Mouse (Mus musculus) lung, postnatal 0 days (tissue): ENCODE measurements around the gene Rag1. TPM values are rescaled to one million over a fixed set of nuclear protein-coding genes. Genes with fewer than 3 reads are reported as not detected.

ENCODE experiments used
- ATAC-seq: fragments of 200-750 bp; cut with Nextera tagmentation; 2 replicates; pipeline ENCODE4 v1.8.0; 2017; ENCODE audit warnings: moderate library complexity
- DNase-seq: peaks from one replicate; pipeline ENCODE4 v3.0.0-alpha.2; 2016; ENCODE audit warnings: low spot score
- H3K27ac ChIP-seq: fragments of 300-500 bp; sonication (generic); 2 replicates; pipeline ENCODE4 v1.5.1; 2014; ENCODE audit warnings: antibody characterized with exemption, mild to moderate bottlenecking, low read length, mixed read lengths
- H3K27me3 ChIP-seq: fragments of 300-500 bp; sonication (generic); replicated peaks from 2 replicates; pipeline ENCODE4 v1.6.1; 2014; ENCODE audit warnings: low read length, mixed read lengths; ENCODE audit not compliant: insufficient read depth
- H3K36me3 ChIP-seq: fragments of 300-500 bp; sonication (generic); 2 replicates; pipeline ENCODE4 v1.6.1; 2014; ENCODE audit warnings: low read length, mixed read lengths; ENCODE audit not compliant: insufficient read depth
- H3K4me1 ChIP-seq: fragments of 300-500 bp; sonication (generic); 2 replicates; pipeline ENCODE4 v1.6.1; 2014; ENCODE audit warnings: antibody characterized with exemption, low read depth, low read length, mixed read lengths; ENCODE audit not compliant: insufficient read depth
- H3K4me2 ChIP-seq: fragments of 300-500 bp; sonication (generic); replicated peaks from 2 replicates; pipeline ENCODE4 v1.6.1; 2014; ENCODE audit warnings: low read depth, mild to moderate bottlenecking, low read length, moderate library complexity, mixed read lengths
- H3K4me3 ChIP-seq: fragments of 300-500 bp; sonication (generic); 2 replicates; pipeline ENCODE4 v1.5.1; 2014; ENCODE audit warnings: low read depth, low read length
- H3K9ac ChIP-seq: fragments of 300-500 bp; sonication (generic); replicated peaks from 2 replicates; pipeline ENCODE4 v1.6.1; 2014; ENCODE audit warnings: low read depth, mild to moderate bottlenecking
- H3K9me3 ChIP-seq: fragments of 300-500 bp; sonication (generic); 2 replicates; pipeline ENCODE4 v1.6.1; 2016; ENCODE audit warnings: low read length, mixed read lengths
- CTCF ChIP-seq: IDR thresholded peaks from 2 replicates; pipeline ENCODE4 v1.5.1; 2016; ENCODE audit warnings: antibody characterized with exemption, mild to moderate bottlenecking
- EP300 ChIP-seq: IDR thresholded peaks from 2 replicates; pipeline ENCODE4 v1.6.1; 2016; ENCODE audit warnings: antibody characterized with exemption, mild to moderate bottlenecking, control low read depth
- WGBS: fragments of 180-500 bp; shearing (Covaris S2); extraction: QIAGEN DNeasy Blood & Tissue Kit; methylation state at CpG from one replicate; pipeline ENCODE4 v1.1.7; 2014; 5-methylcytosine and 5-hydroxymethylcytosine counted together
- polyA plus RNA-seq: library from polyadenylated mRNA; unstranded; fragments of >200 nt; fragmentation: Nextera tagmentation; extraction: Ambion mirVana; gene quantifications from 2 replicates; pipeline ENCODE4 v1.2.1, GENCODE M21; 2015

Rag1 gene
- 0.05 and 0.06 TPM in 2 replicates for polyA plus RNA-seq

DNA sequence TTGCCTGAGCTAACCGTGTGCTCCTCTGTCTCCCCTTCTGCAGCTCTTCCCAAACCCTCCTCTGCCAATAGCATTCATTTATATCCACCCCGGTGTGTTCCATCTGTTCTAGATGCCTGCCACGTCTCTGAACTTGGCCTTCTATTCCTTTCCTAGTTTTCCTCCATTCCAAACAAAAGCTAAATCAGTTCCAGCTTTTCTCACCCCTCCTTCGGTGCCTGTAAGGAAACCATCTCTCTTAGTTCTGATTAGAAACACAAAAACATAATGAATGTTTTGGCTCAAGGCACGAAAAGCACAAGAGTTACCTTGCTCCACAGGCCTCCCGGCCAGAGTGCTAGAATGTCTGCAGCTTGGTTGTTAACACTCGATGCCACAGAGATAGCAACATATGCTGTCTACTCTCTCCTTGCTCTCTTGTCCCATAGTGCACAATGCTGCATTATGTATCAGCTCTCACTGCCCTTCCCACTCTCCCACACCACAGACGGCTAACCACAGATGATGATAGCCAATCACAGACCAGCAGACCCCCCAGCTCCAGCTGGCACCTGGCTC is at the start of gene Rag1, which contains the start of gene B230118H07Rik:
Gene Rag1, minus strand, starts transcription at position 388 of the 558 bp plus-strand sequence.
Gene B230118H07Rik, minus strand, starts transcription at position 419 of the 558 bp plus-strand sequence.
- H3K4me2 ChIP-seq, result no peak within 1 kb of the TSS
- no peaks in the 10 kb centered on the region for H3K36me3 ChIP-seq
- DNase-seq (no peak), ATAC-seq (no peak)
- H3K27me3 ChIP-seq, result no peaks in the 10 kb centered on the region
- no peak within 1 kb of the TSS for H3K27ac ChIP-seq
- no peak within 1 kb of the TSS for H3K9ac ChIP-seq
- H3K9me3 ChIP-seq, result no peaks in the 10 kb centered on the region
- 36% methylated on average over 8 of the region's 8 CpGs for WGBS
- TF ChIP-seq EP300 (no peak), CTCF (no peak)
- no peaks in the 10 kb centered on the region for H3K4me1 ChIP-seq
- H3K4me3 ChIP-seq, result no peak within 1 kb of the TSS

GRCm38 (mm10) chr2:101695584-101695983 is 46.3 kb upstream of the Rag1 start:
- WGBS, result 88% methylated on average over 7 of the region's 7 CpGs
- Histone ChIP-seq H3K9me3 (no peaks in the 10 kb centered on the region), H3K4me3 (no peak overlapping the region), H3K27ac (no peak overlapping the region), H3K27me3 (no peaks in the 10 kb centered on the region), H3K4me2 (no peak overlapping the region), H3K36me3 (peaks cover 19% of the 10 kb centered on the region; the same call in 1 of the 2 replicates), H3K4me1 (no peaks in the 10 kb centered on the region), H3K9ac (no peak overlapping the region)
- TF ChIP-seq EP300 (no peak), CTCF (no peak)
- no peak for ATAC-seq
- no peak for DNase-seq

DNA sequence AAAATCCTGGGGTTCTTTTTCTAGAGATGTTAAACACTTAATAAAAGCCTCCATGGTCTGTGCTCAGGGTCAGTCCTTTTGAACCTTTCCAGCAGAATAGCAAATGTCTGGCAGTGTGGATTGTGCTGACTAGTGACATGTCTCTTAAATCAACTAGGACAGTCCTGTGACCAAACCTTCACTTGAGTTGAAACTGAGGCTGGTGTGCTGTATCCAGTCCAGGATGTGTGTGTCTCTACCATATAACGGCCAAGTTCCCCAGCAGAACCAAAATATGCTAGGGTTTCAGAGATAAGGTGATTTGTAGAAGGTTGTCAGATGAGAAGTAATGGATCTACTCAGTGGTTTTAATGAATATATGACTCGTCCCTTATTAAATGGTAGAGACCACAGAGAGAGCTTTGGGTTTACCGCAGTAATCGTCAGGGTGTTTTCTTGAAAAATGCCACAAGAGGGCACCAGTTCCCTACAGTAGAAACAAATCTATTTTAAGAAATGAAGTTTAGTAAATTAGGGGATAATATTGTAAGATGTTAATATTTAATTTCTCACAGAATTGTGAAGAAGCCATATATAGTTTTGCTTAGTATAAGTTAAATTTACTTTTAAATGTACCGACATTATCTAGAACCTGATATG is 44.4 kb upstream of the Rag1 start:
- no peaks in the 10 kb centered on the region for H3K9me3 ChIP-seq
- peaks cover 25% of the 10 kb centered on the region; the same call in 1 of the 2 replicates for H3K36me3 ChIP-seq
- H3K4me2 ChIP-seq, result no peak overlapping the region
- no peaks in the 10 kb centered on the region for H3K27me3 ChIP-seq
- WGBS, result 52% methylated on average over 5 of the region's 5 CpGs
- H3K27ac ChIP-seq, result no peak overlapping the region
- TF ChIP-seq CTCF (peak; percentile 68), EP300 (no peak)
- DNase-seq (peak; percentile 51), ATAC-seq (no peak)
- no peak overlapping the region for H3K9ac ChIP-seq
- H3K4me3 ChIP-seq, result no peak overlapping the region
- no peaks in the 10 kb centered on the region for H3K4me1 ChIP-seq

DNA sequence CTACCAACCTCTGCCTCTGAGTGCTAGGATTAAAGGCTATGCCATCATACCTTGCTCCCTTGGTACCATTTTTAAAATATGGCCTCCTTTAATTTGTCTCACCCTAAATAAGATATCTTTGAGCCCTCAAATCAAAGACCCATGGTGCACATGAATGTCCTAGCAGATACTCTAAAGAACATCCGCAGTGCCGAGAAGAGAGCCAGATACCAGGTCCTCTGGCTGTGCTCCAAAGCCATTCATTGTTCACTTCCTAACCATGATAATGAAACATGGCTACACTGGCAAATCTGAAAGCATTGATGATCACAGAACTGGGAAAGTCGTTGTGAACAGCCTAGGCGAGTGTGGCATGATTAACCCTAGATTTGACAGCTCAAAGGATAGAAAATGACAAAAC is 43.7 kb upstream of the Rag1 start:
- no peaks in the 10 kb centered on the region for H3K9me3 ChIP-seq
- TF ChIP-seq CTCF, result no peak
- TF ChIP-seq EP300, result no peak
- ATAC-seq (no peak), DNase-seq (no peak)
- H3K36me3 ChIP-seq, result peaks cover 19% of the 10 kb centered on the region; the same call in 1 of the 2 replicates
- H3K27ac ChIP-seq, result no peak overlapping the region
- WGBS, result 56% methylated on average over 4 of the region's 4 CpGs
- H3K4me2 ChIP-seq, result no peak overlapping the region
- no peaks in the 10 kb centered on the region for H3K27me3 ChIP-seq
- no peak overlapping the region for H3K9ac ChIP-seq
- H3K4me3 ChIP-seq, result no peak overlapping the region
- no peaks in the 10 kb centered on the region for H3K4me1 ChIP-seq

- DNase-seq, result peak; percentile 76
- Histone ChIP-seq H3K9ac (no peak overlapping the region), H3K4me3 (no peak overlapping the region), H3K27ac (no peak overlapping the region), H3K36me3 (peaks cover 17% of the 10 kb centered on the region; the same call in 1 of the 2 replicates), H3K27me3 (no peaks in the 10 kb centered on the region), H3K4me2 (no peak overlapping the region), H3K9me3 (no peaks in the 10 kb centered on the region), H3K4me1 (no peaks in the 10 kb centered on the region)
- 78% methylated on average over 9 of the region's 9 CpGs for WGBS
- TF ChIP-seq CTCF, result no peak
- no peak for TF ChIP-seq EP300
- ATAC-seq, result peak; percentile 74
These were observed 41.0 kb upstream of the Rag1 start for GRCm38 (mm10) chr2:101690252-101690827.

DNA sequence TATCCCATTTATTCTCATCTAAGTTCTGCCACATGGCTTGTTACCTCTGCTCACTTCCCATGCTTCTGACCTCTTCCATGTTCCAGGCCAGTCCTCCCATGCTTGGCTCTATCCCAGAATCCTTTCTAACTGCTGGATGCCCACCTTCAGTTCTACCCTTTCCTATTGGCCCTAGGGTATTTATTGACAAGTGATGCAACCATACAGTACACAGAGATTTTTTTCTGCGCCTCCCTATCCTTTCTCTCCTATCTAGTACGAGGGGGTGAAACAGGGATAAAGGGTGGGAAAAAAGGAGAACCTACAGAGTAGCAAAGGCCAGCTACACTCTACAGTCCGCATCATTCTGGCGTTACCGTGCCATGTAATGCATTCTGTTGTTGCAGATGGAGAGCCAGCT is 38.7 kb upstream of the Rag1 start:
- Histone ChIP-seq H3K4me2 (no peak overlapping the region), H3K36me3 (peaks cover 27% of the 10 kb centered on the region), H3K4me3 (no peak overlapping the region), H3K4me1 (no peaks in the 10 kb centered on the region), H3K27ac (no peak overlapping the region), H3K9me3 (no peaks in the 10 kb centered on the region), H3K27me3 (no peaks in the 10 kb centered on the region), H3K9ac (no peak overlapping the region)
- 88% methylated on average over 5 of the region's 5 CpGs for WGBS
- TF ChIP-seq CTCF (no peak), EP300 (no peak)
- no peak for DNase-seq
- no peak for ATAC-seq
